Mouse (Mus musculus): ENCODE measurements at regions not wholly inside any gene's neighbourhood (a gene's known extent, or its start where the extent isn't known, plus 50 kb on each side); places are given as distances from the start of the nearest gene placed in this dataset.

DNA sequence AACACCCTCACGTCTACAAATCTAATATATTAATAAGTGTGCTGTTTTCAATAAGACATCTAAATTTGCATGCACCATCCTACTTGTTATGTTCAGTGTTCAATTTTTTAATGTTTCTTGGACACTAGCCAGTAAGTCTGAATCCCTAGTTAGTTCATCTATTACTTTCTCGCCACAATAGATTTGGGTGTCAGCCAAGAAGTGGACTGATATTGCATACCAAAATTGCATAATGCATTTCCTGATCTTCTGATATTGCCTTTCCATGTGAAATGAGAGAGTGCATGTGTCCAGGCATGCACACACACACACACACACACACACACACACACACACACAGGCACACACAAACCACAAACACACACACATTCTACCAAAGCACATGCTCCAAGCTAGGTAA lies 874.9 kb downstream of the 5730522E02Rik start:
- DNase-seq (ENCODE audit: low read depth, low spot score) = no peak

DNA sequence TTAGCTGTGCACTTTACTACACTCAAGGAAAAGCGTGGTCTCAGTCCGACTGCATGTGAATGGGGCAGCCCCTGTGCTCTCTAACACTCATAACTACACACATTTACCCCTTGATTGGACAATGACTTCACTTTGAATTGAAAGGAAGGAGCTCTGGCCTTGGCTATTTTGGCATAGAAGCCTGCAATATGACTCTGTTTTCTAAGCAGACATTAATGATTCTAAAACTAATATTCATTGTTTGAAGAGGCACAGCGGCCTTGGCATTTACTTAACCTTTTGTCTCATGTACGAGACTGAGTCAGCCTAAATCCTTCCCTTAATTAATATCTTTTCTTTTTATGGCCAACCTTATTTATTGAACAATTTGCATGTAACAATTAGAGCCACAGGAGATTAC lies 879.9 kb downstream of the 5730522E02Rik start:
- no peak for DNase-seq (ENCODE audit: low read depth, low spot score)

DNA sequence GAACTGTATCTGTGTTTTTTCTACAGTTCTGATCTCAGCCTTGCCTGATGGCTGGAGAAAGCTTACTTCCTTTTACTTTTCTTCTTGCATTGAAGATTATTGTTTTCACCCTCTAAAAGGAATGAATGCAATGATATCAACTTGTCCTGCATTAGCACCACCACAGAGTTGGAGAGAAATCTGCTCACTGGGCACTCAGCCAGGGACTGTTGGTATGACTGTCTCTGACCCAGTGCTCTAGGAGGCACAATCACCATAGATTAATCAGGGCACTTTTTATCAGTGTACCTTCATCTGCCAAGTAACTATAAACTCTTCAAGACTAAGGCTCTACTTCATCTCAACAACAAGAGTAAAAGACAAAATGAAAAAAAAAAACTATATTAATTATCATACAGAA lies 888.1 kb downstream of the 5730522E02Rik start:
- DNase-seq (ENCODE audit: low read depth, low spot score) = no peak

GRCm38 (mm10) chr11:25321494-25321893 lies 889.1 kb downstream of the 5730522E02Rik start:
- no peak for DNase-seq (ENCODE audit: low read depth, low spot score)

DNA sequence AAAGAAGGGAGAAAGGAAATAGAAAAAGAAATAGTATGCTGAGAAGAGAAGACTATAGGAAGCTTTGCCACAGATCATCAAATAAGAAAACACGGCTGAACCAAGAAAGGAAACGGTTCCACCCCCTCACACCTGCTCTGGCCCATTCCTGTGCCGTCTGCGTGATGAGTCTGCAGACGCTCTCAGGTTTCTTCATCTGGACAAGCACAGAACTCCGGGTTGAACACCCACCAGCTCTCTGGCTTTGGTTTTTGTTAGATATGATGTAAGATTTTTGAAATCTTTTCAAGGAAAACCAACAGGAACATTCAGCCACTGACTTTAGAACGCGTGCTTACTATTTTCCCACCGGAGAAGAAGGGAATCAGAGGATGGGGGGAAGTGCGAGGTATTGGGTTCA lies 895.9 kb downstream of the 5730522E02Rik start:
- DNase-seq (ENCODE audit: low read depth, low spot score) = no peak

- DNase-seq (ENCODE audit: low read depth, low spot score) = no peak
Measured at GRCm38 (mm10) chr11:25313879-25314278, 896.7 kb downstream of the 5730522E02Rik start.

- DNase-seq (ENCODE audit: low read depth, low spot score) = no peak
Measured at GRCm38 (mm10) chr11:25313308-25313707, 897.3 kb downstream of the 5730522E02Rik start.

- no peak for DNase-seq (ENCODE audit: low read depth, low spot score)
Measured at GRCm38 (mm10) chr11:25310754-25311153, 899.8 kb downstream of the 5730522E02Rik start.

- peak; percentile 3 for DNase-seq (ENCODE audit: low read depth, low spot score)
Measured at GRCm38 (mm10) chr11:25301130-25301529, 909.4 kb downstream of the 5730522E02Rik start.

- DNase-seq (ENCODE audit: low read depth, low spot score) = no peak
Measured at GRCm38 (mm10) chr11:25288346-25288745, 922.2 kb downstream of the 5730522E02Rik start.

GRCm38 (mm10) chr11:25287458-25288247 lies 922.9 kb downstream of the 5730522E02Rik start:
- no peak for DNase-seq (ENCODE audit: low read depth, low spot score)

DNA sequence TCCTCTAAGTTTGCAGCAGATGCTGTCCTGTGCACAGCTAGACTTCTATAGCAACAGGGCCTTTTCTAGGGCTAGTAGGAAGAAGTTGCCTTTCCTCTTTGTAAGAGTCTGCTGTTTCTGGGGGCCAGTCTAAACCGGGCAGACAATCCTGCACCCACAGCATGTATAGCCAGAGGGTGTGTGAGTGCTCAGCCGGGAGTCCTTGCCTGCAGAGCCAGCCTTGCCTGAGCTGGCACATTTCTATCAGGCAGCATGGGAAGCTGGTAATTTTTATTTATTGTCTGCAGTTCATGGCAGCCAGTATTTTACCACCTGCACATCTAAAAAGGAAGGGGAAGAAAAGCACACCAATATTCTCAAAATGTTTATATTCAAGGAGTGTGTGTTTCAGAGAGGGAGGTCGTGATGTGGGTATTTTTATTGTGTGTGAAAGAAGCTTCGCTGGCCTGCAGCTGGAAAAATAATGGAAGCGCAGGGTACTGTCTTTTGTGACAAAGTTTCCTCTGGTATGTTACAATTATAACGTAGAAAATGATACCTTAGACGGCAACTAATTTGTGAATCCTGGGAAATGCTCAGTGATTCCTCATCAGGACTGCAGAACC lies 940.5 kb downstream of the 5730522E02Rik start:
- no peak for DNase-seq (ENCODE audit: low read depth, low spot score)

GRCm38 (mm10) chr11:25262906-25263305 lies 947.7 kb downstream of the 5730522E02Rik start:
- no peak for DNase-seq (ENCODE audit: low read depth, low spot score)

- no peak for DNase-seq (ENCODE audit: low read depth, low spot score)
Measured at GRCm38 (mm10) chr11:25259691-25260090, 950.9 kb downstream of the 5730522E02Rik start.

GRCm38 (mm10) chr11:25233360-25233890 lies 977.1 kb downstream of the 5730522E02Rik start:
- DNase-seq (ENCODE audit: low read depth, low spot score) = no peak

Data from skeletal muscle tissue, adult 2 months (tissue).